Mouse (Mus musculus) limb, embryonic 12.5 days (tissue): ENCODE measurements around the gene Rsph14. TPM values are rescaled to one million over a fixed set of nuclear protein-coding genes. Genes with fewer than 3 reads are reported as not detected.

Source experiments
- ATAC-seq: fragments of 200-750 bp; cut with Nextera tagmentation; 2 replicates; pipeline ENCODE4 v1.8.0; 2017; ENCODE audit warnings: low read depth, moderate TSS enrichment; ENCODE audit not compliant: insufficient number of reproducible peaks, insufficient read depth, low FRiP score, low TSS enrichment
- H3K27ac ChIP-seq: fragments of 300-500 bp; sonication (generic); 2 replicates; pipeline ENCODE4 v1.5.1; 2016; ENCODE audit warnings: mild to moderate bottlenecking, moderate library complexity
- H3K27me3 ChIP-seq: fragments of 300-500 bp; sonication (generic); 2 replicates; pipeline ENCODE4 v1.6.1; 2016; ENCODE audit warnings: mild to moderate bottlenecking, moderate library complexity
- H3K36me3 ChIP-seq: fragments of 300-500 bp; sonication (generic); 2 replicates; pipeline ENCODE4 v1.6.1; 2016; ENCODE audit warnings: mild to moderate bottlenecking, moderate library complexity
- H3K4me1 ChIP-seq: fragments of 300-500 bp; sonication (generic); replicated peaks from 2 replicates; pipeline ENCODE4 v1.6.1; 2016
- H3K4me2 ChIP-seq: fragments of 300-500 bp; sonication (generic); 2 replicates; pipeline ENCODE4 v1.6.1; 2016; ENCODE audit warnings: mild to moderate bottlenecking, moderate library complexity
- H3K4me3 ChIP-seq: fragments of 300-500 bp; sonication (generic); replicated peaks from 2 replicates; pipeline ENCODE4 v1.5.1; 2016; ENCODE audit warnings: mild to moderate bottlenecking
- H3K9ac ChIP-seq: fragments of 300-500 bp; sonication (generic); replicated peaks from 2 replicates; pipeline ENCODE4 v1.6.1; 2016; ENCODE audit warnings: mild to moderate bottlenecking, moderate library complexity
- H3K9me3 ChIP-seq: fragments of 300-500 bp; sonication (generic); 2 replicates; pipeline ENCODE4 v1.6.1; 2016; ENCODE audit warnings: mild to moderate bottlenecking, moderate library complexity
- WGBS: fragments of 180-500 bp; shearing (Covaris S2); methylation state at CpG from one replicate; pipeline ENCODE4 v1.1.7; 2016; 5-methylcytosine and 5-hydroxymethylcytosine counted together
- polyA plus RNA-seq: library from polyadenylated mRNA; unstranded; fragments of >200 nt; fragmentation: Nextera tagmentation; extraction: Ambion mirVana; gene quantifications from 2 replicates; pipeline ENCODE4 v1.2.1, GENCODE M21; 2016

Rsph14 gene
- not detected in 2 replicates for polyA plus RNA-seq

GRCm38 (mm10) chr10:75032395-75032794, at the start of gene Rsph14:
TSS of gene Rsph14 (minus strand) at chr10:75032586.
- no peaks in the 10 kb centered on the region for H3K9me3 ChIP-seq
- H3K27me3 ChIP-seq, result no peaks in the 10 kb centered on the region
- H3K9ac ChIP-seq, result no peak within 1 kb of the TSS
- H3K4me1 ChIP-seq, result peaks cover 26% of the 10 kb centered on the region
- no peaks in the 10 kb centered on the region for H3K36me3 ChIP-seq
- WGBS, result 27% methylated on average over 10 of the region's 10 CpGs
- no peak within 1 kb of the TSS for H3K4me3 ChIP-seq
- peak within 1 kb of the TSS; percentile 24; the same call in 1 of the 2 replicates for H3K4me2 ChIP-seq
- H3K27ac ChIP-seq, result no peak within 1 kb of the TSS
- peak; percentile 6; the same call in 1 of the 2 replicates for ATAC-seq

- no peak overlapping the region for H3K27ac ChIP-seq
- 75% methylated on average over 14 of the region's 14 CpGs for WGBS
Measured at GRCm38 (mm10) chr10:75078174-75079128, 46.1 kb upstream of the Rsph14 start.

DNA sequence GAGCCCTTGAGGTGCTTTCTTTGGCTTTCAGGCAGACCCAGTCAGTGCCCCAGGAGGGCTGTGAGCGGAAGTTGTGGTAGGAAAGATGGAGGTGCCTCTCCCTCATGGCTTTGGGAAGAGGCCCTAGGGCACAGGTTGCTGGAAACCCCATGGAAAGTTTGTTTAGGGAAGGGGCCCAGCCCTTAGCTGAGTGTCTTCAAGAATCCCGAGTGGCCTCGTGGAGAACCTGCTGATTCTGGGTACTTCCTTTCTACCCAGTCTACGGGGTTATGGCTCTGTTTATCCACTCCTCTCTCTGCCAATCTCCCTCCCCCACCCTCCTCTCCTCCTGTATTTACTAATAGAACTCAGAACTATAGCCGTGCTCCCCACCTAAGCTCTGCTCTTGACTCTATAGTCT, 43.3 kb upstream of the Rsph14 start:
- Histone ChIP-seq H3K4me3 (no peak overlapping the region), H3K9me3 (no peaks in the 10 kb centered on the region), H3K9ac (no peak overlapping the region), H3K36me3 (peaks cover 24% of the 10 kb centered on the region; the same call in 1 of the 2 replicates), H3K4me2 (no peak overlapping the region), H3K27me3 (no peaks in the 10 kb centered on the region), H3K4me1 (peaks cover 20% of the 10 kb centered on the region; the same call in 1 of the 2 replicates), H3K27ac (no peak overlapping the region)
- ATAC-seq, result no peak
- 82% methylated on average over 5 of the region's 5 CpGs for WGBS

More at GRCm38 (mm10) chr10:75078174-75079128, 46.1 kb upstream of the Rsph14 start:
- ATAC-seq, result no peak
- Histone ChIP-seq H3K9me3 (no peaks in the 10 kb centered on the region), H3K4me1 (peaks cover 20% of the 10 kb centered on the region; the same call in 1 of the 2 replicates), H3K9ac (no peak overlapping the region), H3K4me3 (no peak overlapping the region), H3K27me3 (no peaks in the 10 kb centered on the region), H3K4me2 (no peak overlapping the region), H3K36me3 (peaks cover 28% of the 10 kb centered on the region)

DNA sequence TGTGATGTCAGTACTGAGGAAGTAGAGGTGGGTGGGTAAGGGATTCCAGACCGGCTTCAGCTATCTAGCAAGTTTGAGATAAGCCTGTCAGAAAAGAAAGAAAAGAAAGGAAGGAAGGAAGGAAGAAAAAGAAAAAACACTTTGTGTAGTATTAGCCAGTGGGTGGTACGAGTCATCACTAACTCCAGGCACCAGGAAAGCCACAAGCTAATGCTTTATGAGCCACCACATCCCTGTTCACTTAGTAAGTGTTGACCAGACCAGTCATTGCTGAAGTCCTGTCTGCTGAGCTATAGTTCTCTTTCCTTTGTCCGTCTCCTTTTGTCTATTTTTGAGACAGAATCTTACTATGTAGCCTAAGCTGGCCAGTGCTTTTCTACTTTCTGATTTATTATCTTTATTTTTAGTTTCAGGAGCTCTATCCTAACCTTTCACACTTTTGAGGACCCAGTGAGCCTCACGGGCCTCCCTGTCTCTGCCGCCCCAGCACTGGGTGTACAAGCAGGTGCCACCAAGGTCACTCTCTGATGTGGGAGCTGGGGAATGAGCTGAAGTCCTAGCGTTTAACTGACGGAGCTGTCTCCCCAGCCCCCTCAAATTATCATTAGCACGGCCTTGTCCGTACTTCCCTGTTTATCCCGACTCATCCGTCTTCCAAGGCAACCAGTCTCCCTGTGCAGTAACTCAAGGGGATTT, 38.0 kb upstream of the Rsph14 start:
- no peak overlapping the region for H3K4me2 ChIP-seq
- no peak overlapping the region for H3K27ac ChIP-seq
- H3K9ac ChIP-seq, result no peak overlapping the region
- H3K36me3 ChIP-seq, result peaks cover 32% of the 10 kb centered on the region
- peaks cover 35% of the 10 kb centered on the region for H3K4me1 ChIP-seq
- WGBS, result 65% methylated on average over 11 of the region's 11 CpGs
- H3K27me3 ChIP-seq, result no peaks in the 10 kb centered on the region
- no peaks in the 10 kb centered on the region for H3K9me3 ChIP-seq
- no peak for ATAC-seq
- no peak overlapping the region for H3K4me3 ChIP-seq

GRCm38 (mm10) chr10:75068624-75069328, 36.4 kb upstream of the Rsph14 start:
- Histone ChIP-seq H3K9me3 (no peaks in the 10 kb centered on the region), H3K27ac (no peak overlapping the region), H3K36me3 (peaks cover 30% of the 10 kb centered on the region), H3K27me3 (no peaks in the 10 kb centered on the region), H3K4me2 (no peak overlapping the region), H3K4me3 (no peak overlapping the region), H3K4me1 (peaks cover 47% of the 10 kb centered on the region), H3K9ac (no peak overlapping the region)
- ATAC-seq, result no peak
- 54% methylated on average over 12 of the region's 12 CpGs for WGBS

GRCm38 (mm10) chr10:75068086-75068485, 35.7 kb upstream of the Rsph14 start:
- no peak for ATAC-seq
- peaks cover 26% of the 10 kb centered on the region for H3K36me3 ChIP-seq
- no peak overlapping the region for H3K4me2 ChIP-seq
- no peak overlapping the region for H3K27ac ChIP-seq
- no peaks in the 10 kb centered on the region for H3K27me3 ChIP-seq
- no peak overlapping the region for H3K4me3 ChIP-seq
- H3K9ac ChIP-seq, result no peak overlapping the region
- no peaks in the 10 kb centered on the region for H3K9me3 ChIP-seq
- WGBS, result 32% methylated on average over 2 of the region's 2 CpGs
- H3K4me1 ChIP-seq, result peaks cover 54% of the 10 kb centered on the region

GRCm38 (mm10) chr10:75067446-75067845, 35.1 kb upstream of the Rsph14 start:
- no peak overlapping the region for H3K4me3 ChIP-seq
- H3K27me3 ChIP-seq, result no peaks in the 10 kb centered on the region
- H3K9me3 ChIP-seq, result no peaks in the 10 kb centered on the region
- H3K27ac ChIP-seq, result no peak overlapping the region
- H3K4me2 ChIP-seq, result no peak overlapping the region
- peaks cover 26% of the 10 kb centered on the region for H3K36me3 ChIP-seq
- no peak overlapping the region for H3K9ac ChIP-seq
- ATAC-seq, result no peak
- H3K4me1 ChIP-seq, result peaks cover 60% of the 10 kb centered on the region

GRCm38 (mm10) chr10:75065691-75066090, 33.3 kb upstream of the Rsph14 start:
- no peak overlapping the region for H3K4me2 ChIP-seq
- no peaks in the 10 kb centered on the region for H3K9me3 ChIP-seq
- H3K27ac ChIP-seq, result no peak overlapping the region
- H3K36me3 ChIP-seq, result peaks cover 26% of the 10 kb centered on the region
- H3K27me3 ChIP-seq, result peaks cover 6% of the 10 kb centered on the region; the same call in 1 of the 2 replicates
- H3K9ac ChIP-seq, result no peak overlapping the region
- H3K4me3 ChIP-seq, result no peak overlapping the region
- ATAC-seq, result no peak
- peaks cover 70% of the 10 kb centered on the region for H3K4me1 ChIP-seq
- 73% methylated on average over 6 of the region's 6 CpGs for WGBS

GRCm38 (mm10) chr10:75063301-75063965, 31.0 kb upstream of the Rsph14 start:
- 85% methylated on average over 12 of the region's 12 CpGs for WGBS
- no peak overlapping the region for H3K27ac ChIP-seq
- no peaks in the 10 kb centered on the region for H3K9me3 ChIP-seq
- H3K4me1 ChIP-seq, result peaks cover 70% of the 10 kb centered on the region
- H3K27me3 ChIP-seq, result peaks cover 6% of the 10 kb centered on the region; the same call in 1 of the 2 replicates
- H3K4me2 ChIP-seq, result peak overlapping the region; percentile 95
- no peak for ATAC-seq
- peaks cover 26% of the 10 kb centered on the region for H3K36me3 ChIP-seq
- H3K9ac ChIP-seq, result peak overlapping the region; percentile 18; the same call in 1 of the 2 replicates
- H3K4me3 ChIP-seq, result peak overlapping the region; percentile 91

DNA sequence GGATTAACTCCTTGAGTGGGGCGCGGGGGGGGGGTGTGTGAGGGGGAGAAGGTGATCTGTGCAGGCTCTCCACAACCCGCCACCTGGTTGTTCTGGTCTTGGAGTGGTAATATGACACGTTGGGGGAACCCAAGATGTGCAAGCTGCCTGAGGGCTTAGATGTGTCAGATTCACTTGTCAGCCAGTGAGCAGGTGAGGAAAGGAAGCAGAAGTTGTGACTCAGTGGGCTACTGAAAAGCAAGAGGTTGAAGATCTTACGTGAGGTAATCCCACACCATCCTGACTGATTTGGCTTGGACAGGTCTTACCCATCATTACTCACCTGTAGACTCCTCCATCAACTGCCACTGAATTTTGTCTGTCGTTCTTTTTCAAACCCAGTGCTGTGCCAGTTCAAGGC, 30.2 kb upstream of the Rsph14 start:
- Histone ChIP-seq H3K9ac (no peak overlapping the region; the same call in 1 of the 2 replicates), H3K4me2 (peak overlapping the region; percentile 95), H3K27ac (no peak overlapping the region), H3K9me3 (no peaks in the 10 kb centered on the region), H3K36me3 (peaks cover 26% of the 10 kb centered on the region), H3K27me3 (peaks cover 6% of the 10 kb centered on the region; the same call in 1 of the 2 replicates), H3K4me1 (peaks cover 62% of the 10 kb centered on the region), H3K4me3 (peak overlapping the region; percentile 91)
- 32% methylated on average over 6 of the region's 6 CpGs for WGBS
- ATAC-seq, result no peak
